Mouse (Mus musculus) myocyte (in vitro differentiated cells): ENCODE measurements around the gene Stard10.

Experiments used
- CEBPB ChIP-seq: IDR thresholded peaks from 2 replicates; pipeline ENCODE4 v1.6.1; 2011; ENCODE audit warnings: mild to moderate bottlenecking, moderate library complexity; ENCODE audit not compliant: poor library complexity, insufficient read depth, severe bottlenecking
- E2F4 ChIP-seq: IDR thresholded peaks from one replicate; pipeline ENCODE4 v1.6.1; 2011; ENCODE audit warnings: mild to moderate bottlenecking, control low read depth, moderate library complexity; ENCODE audit not compliant: insufficient read depth
- MAX ChIP-seq: IDR thresholded peaks from one replicate; pipeline ENCODE4 v1.6.1; 2011; ENCODE audit warnings: low read depth, mild to moderate bottlenecking, control low read depth
- MYOD1 ChIP-seq, 3 experiments: IDR thresholded peaks; one replicate each; pipeline ENCODE4 v1.6.1; 2011; ENCODE audit warnings: control low read depth in 2 of 3, low read depth in 2 of 3, mild to moderate bottlenecking in 2 of 3, moderate library complexity in 1 of 3; ENCODE audit not compliant: insufficient read length in 2 of 3, control insufficient read depth in 1 of 3
- POLR2A ChIP-seq: IDR thresholded peaks from one replicate; pipeline ENCODE4 v1.6.1; 2011; ENCODE audit warnings: low read depth, mild to moderate bottlenecking, control low read depth, moderate library complexity; ENCODE audit not compliant: insufficient read length
- POLR2AphosphoS2 ChIP-seq: IDR thresholded peaks from one replicate; pipeline ENCODE4 v1.6.1; 2011; ENCODE audit warnings: low read depth, control low read depth; ENCODE audit not compliant: insufficient read length
- REST ChIP-seq: IDR thresholded peaks from one replicate; pipeline ENCODE4 v1.6.1; 2011; ENCODE audit warnings: mild to moderate bottlenecking, control low read depth, moderate library complexity; ENCODE audit not compliant: insufficient read depth, insufficient read length
- SRF ChIP-seq: IDR thresholded peaks from one replicate; pipeline ENCODE4 v1.6.1; 2011; ENCODE audit warnings: low read depth; ENCODE audit not compliant: control insufficient read depth, insufficient read length
- TCF12 ChIP-seq: IDR thresholded peaks from one replicate; pipeline ENCODE4 v1.6.1; 2011; ENCODE audit warnings: mild to moderate bottlenecking, control low read depth; ENCODE audit not compliant: poor library complexity, insufficient read depth, severe bottlenecking
- TCF3 ChIP-seq: IDR thresholded peaks from one replicate; pipeline ENCODE4 v1.6.1; 2011; ENCODE audit warnings: low read depth, control low read depth; ENCODE audit not compliant: insufficient read length
- USF1 ChIP-seq: IDR thresholded peaks from one replicate; pipeline ENCODE4 v1.6.1; 2011; ENCODE audit warnings: low read depth, mild to moderate bottlenecking, control low read depth, moderate library complexity

DNA sequence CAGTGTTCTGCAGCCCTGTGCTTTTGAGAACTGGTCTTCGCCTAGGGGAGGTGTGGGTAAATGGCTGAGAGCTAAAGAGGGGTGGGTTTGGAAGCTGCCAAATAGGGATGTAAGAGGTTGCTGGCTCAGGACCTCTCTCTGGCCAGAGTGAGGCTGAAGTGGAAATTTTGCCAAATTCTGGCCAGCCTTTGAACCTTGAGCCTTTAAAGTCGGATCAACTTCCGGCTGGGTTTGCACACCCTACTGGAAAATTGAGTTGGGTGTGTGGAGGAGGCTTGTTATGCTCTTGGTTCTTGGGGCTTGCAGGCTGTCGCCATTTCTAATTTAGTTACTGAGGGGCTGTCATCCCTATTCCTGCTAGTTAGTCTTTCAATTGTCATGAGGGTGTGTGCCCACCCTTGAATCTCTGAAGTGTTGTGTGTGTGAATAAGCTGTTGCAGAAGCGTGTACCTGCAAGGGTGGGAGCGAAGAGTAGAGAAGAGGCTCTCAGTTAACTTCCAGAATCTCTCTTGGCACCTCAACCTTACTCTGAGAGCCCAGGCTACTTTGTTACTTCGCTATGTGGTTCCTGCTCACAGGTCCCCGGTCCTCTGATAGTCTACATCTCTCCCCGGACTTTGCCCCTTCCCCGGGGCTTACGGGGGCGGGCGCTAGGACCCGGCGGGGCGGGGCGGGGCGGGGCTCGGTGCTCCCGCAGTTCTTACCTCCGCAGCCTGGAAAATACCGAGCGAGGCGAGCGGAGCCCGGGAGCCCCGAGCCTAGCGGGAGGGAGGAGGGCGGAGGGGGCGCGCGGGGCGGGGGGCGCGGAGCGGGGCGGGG lies 3.7 kb downstream of the Stard10 start:
- TF ChIP-seq POLR2A (no peak), CEBPB (no peak), E2F4 (no peak), POLR2AphosphoS2 (no peak), SRF (no peak), USF1 (no peak), TCF12 (no peak), TCF3 (no peak), MAX (no peak), REST (no peak), MYOD1 (IDR thresholded peaks at IDR 0.05; ENCODE audit: control insufficient read depth in 1 of 3, insufficient read length in 2 of 3, low read depth in 2 of 3) (no peak)
